Mouse (Mus musculus): ENCODE measurements at regions not wholly inside any gene's neighbourhood (a gene's known extent, or its start where the extent isn't known, plus 50 kb on each side); places are given as distances from the start of the nearest gene placed in this dataset.

- peak; percentile 56 for DNase-seq (ENCODE audit: low read depth)
These were observed 110.5 kb downstream of the Rergl start for GRCm38 (mm10) chr6:139391307-139391706.

- DNase-seq (ENCODE audit: low read depth) = no peak
These were observed 150.8 kb downstream of the Rergl start for GRCm38 (mm10) chr6:139350939-139351338.

GRCm38 (mm10) chr6:139325226-139325625 is 176.6 kb downstream of the Rergl start:
- no peak for DNase-seq (ENCODE audit: low read depth)

GRCm38 (mm10) chr6:139307651-139308050 is 194.1 kb downstream of the Rergl start:
- DNase-seq (ENCODE audit: low read depth) = no peak

- DNase-seq (ENCODE audit: low read depth) = no peak
These were observed 197.5 kb downstream of the Rergl start for GRCm38 (mm10) chr6:139304306-139304705.

- DNase-seq (ENCODE audit: low read depth) = no peak
These were observed 206.1 kb downstream of the Rergl start for GRCm38 (mm10) chr6:139295701-139296100.

- DNase-seq (ENCODE audit: low read depth) = no peak
These were observed 222.7 kb downstream of the Rergl start for GRCm38 (mm10) chr6:139279093-139279492.

- DNase-seq (ENCODE audit: low read depth) = no peak
These were observed 226.3 kb downstream of the Rergl start for GRCm38 (mm10) chr6:139275512-139275911.

GRCm38 (mm10) chr6:139253704-139254103 is 248.1 kb downstream of the Rergl start:
- no peak for DNase-seq (ENCODE audit: low read depth)

GRCm38 (mm10) chr6:139248920-139249547 is 252.7 kb downstream of the Rergl start:
- DNase-seq (ENCODE audit: low read depth) = peak; percentile 65

- DNase-seq (ENCODE audit: low read depth) = no peak
These were observed 275.6 kb downstream of the Rergl start for GRCm38 (mm10) chr6:139226127-139226526.

- no peak for DNase-seq (ENCODE audit: low read depth)
These were observed 287.3 kb downstream of the Rergl start for GRCm38 (mm10) chr6:139214488-139214887.

- no peak for DNase-seq (ENCODE audit: low read depth)
These were observed 291.5 kb downstream of the Rergl start for GRCm38 (mm10) chr6:139210256-139210655.

GRCm38 (mm10) chr6:139198601-139199000 is 303.2 kb downstream of the Rergl start:
- no peak for DNase-seq (ENCODE audit: low read depth)

- DNase-seq (ENCODE audit: low read depth) = no peak
These were observed 315.3 kb downstream of the Rergl start for GRCm38 (mm10) chr6:139186431-139186830.

- DNase-seq (ENCODE audit: low read depth) = no peak
These were observed 341.4 kb downstream of the Rergl start for GRCm38 (mm10) chr6:139160352-139160751.

- DNase-seq (ENCODE audit: low read depth) = no peak
These were observed 342.0 kb downstream of the Rergl start for GRCm38 (mm10) chr6:139159741-139160140.

- no peak for DNase-seq (ENCODE audit: low read depth)
These were observed 347.0 kb downstream of the Rergl start for GRCm38 (mm10) chr6:139154802-139155201.

- no peak for DNase-seq (ENCODE audit: low read depth)
These were observed 366.1 kb downstream of the Rergl start for GRCm38 (mm10) chr6:139135693-139136092.

- DNase-seq (ENCODE audit: low read depth) = no peak
These were observed 369.6 kb downstream of the Rergl start for GRCm38 (mm10) chr6:139132083-139132679.

GRCm38 (mm10) chr6:139108263-139108662 is 393.5 kb downstream of the Rergl start:
- no peak for DNase-seq (ENCODE audit: low read depth)

GRCm38 (mm10) chr6:139103397-139103796 is 398.4 kb downstream of the Rergl start:
- no peak for DNase-seq (ENCODE audit: low read depth)

- no peak for DNase-seq (ENCODE audit: low read depth)
These were observed 402.5 kb downstream of the Rergl start for GRCm38 (mm10) chr6:139099273-139099672.

- DNase-seq (ENCODE audit: low read depth) = no peak
These were observed 417.1 kb upstream of the Igbp1b start for GRCm38 (mm10) chr6:139075433-139075832.

Data from NIH3T3 (cell line).